Mouse (Mus musculus) neural tube, embryonic 13.5 days (tissue): Measurements from ENCODE around the gene Tmem158. TPM values are rescaled to one million over a fixed set of nuclear protein-coding genes. Genes with fewer than 3 reads are reported as not detected.

Experiments
- ATAC-seq: fragments of 200-750 bp; cut with Nextera tagmentation; 2 replicates; pipeline ENCODE4 v1.8.0; 2017; ENCODE audit warnings: low read depth, mild to moderate bottlenecking, moderate TSS enrichment, moderate library complexity
- H3K27ac ChIP-seq: fragments of 300-500 bp; sonication (generic); replicated peaks from 2 replicates; pipeline ENCODE4 v1.5.1; 2015; ENCODE audit warnings: moderate library complexity, mild to moderate bottlenecking, inconsistent platforms
- H3K27me3 ChIP-seq: fragments of 300-500 bp; sonication (generic); 2 replicates; pipeline ENCODE4 v1.6.1; 2015; ENCODE audit warnings: mild to moderate bottlenecking, inconsistent platforms
- H3K36me3 ChIP-seq: fragments of 300-500 bp; sonication (generic); 2 replicates; pipeline ENCODE4 v1.6.1; 2015; ENCODE audit warnings: mild to moderate bottlenecking, inconsistent platforms
- H3K4me1 ChIP-seq: fragments of 300-500 bp; sonication (generic); replicated peaks from 2 replicates; pipeline ENCODE4 v1.6.1; 2015; ENCODE audit warnings: inconsistent platforms
- H3K4me2 ChIP-seq: fragments of 300-500 bp; sonication (generic); 2 replicates; pipeline ENCODE4 v1.6.1; 2015; ENCODE audit warnings: inconsistent platforms, mild to moderate bottlenecking, moderate library complexity
- H3K4me3 ChIP-seq: fragments of 300-500 bp; sonication (generic); 2 replicates; pipeline ENCODE4 v1.5.1; 2015; ENCODE audit warnings: mild to moderate bottlenecking, inconsistent platforms
- H3K9ac ChIP-seq: fragments of 300-500 bp; sonication (generic); 2 replicates; pipeline ENCODE4 v1.6.1; 2015; ENCODE audit warnings: moderate library complexity, mild to moderate bottlenecking, inconsistent platforms
- H3K9me3 ChIP-seq: fragments of 300-500 bp; sonication (generic); 2 replicates; pipeline ENCODE4 v1.6.1; 2016; ENCODE audit warnings: inconsistent platforms
- WGBS: fragments of 180-500 bp; shearing (Covaris S2); methylation state at CpG from one replicate; pipeline ENCODE4 v1.1.7; 2015; 5-methylcytosine and 5-hydroxymethylcytosine counted together
- polyA plus RNA-seq: library from polyadenylated mRNA; unstranded; fragments of >200 nt; fragmentation: Nextera tagmentation; extraction: Ambion mirVana; gene quantifications from 2 replicates; pipeline ENCODE4 v1.2.1, GENCODE M21; 2015

Gene Tmem158
- 26.5 and 33.5 TPM in 2 replicates for polyA plus RNA-seq

GRCm38 (mm10) chr9:123260611-123261021 is at the start of gene Tmem158:
Gene Tmem158, minus strand, starts transcription at chr9:123260764.
- Histone ChIP-seq H3K9ac (peak within 1 kb of the TSS; percentile 88), H3K9me3 (no peaks in the 10 kb centered on the region), H3K27me3 (peaks cover 42% of the 10 kb centered on the region), H3K36me3 (no peaks in the 10 kb centered on the region), H3K27ac (peak within 1 kb of the TSS; percentile 84), H3K4me3 (peak within 1 kb of the TSS; percentile 71), H3K4me1 (peaks cover 8% of the 10 kb centered on the region), H3K4me2 (peak within 1 kb of the TSS; percentile 83)
- 0% methylated on average over 33 of the region's 40 CpGs for WGBS
- peak; percentile 92 for ATAC-seq

GRCm38 (mm10) chr9:123309685-123310365 is 49.3 kb upstream of the Tmem158 start:
- 82% methylated on average over 2 of the region's 2 CpGs for WGBS
- H3K4me1 ChIP-seq, result no peaks in the 10 kb centered on the region
- H3K27me3 ChIP-seq, result no peaks in the 10 kb centered on the region
- no peak overlapping the region for H3K4me2 ChIP-seq
- no peak for ATAC-seq
- no peaks in the 10 kb centered on the region for H3K9me3 ChIP-seq
- H3K36me3 ChIP-seq, result no peaks in the 10 kb centered on the region
- no peak overlapping the region for H3K9ac ChIP-seq
- no peak overlapping the region for H3K27ac ChIP-seq
- H3K4me3 ChIP-seq, result no peak overlapping the region

GRCm38 (mm10) chr9:123309073-123309472 is 48.5 kb upstream of the Tmem158 start:
- H3K4me2 ChIP-seq, result no peak overlapping the region
- no peak overlapping the region for H3K4me3 ChIP-seq
- H3K36me3 ChIP-seq, result no peaks in the 10 kb centered on the region
- H3K9ac ChIP-seq, result no peak overlapping the region
- H3K27me3 ChIP-seq, result no peaks in the 10 kb centered on the region
- ATAC-seq, result no peak
- no peaks in the 10 kb centered on the region for H3K4me1 ChIP-seq
- H3K9me3 ChIP-seq, result no peaks in the 10 kb centered on the region
- 40% methylated on average over 5 of the region's 5 CpGs for WGBS
- no peak overlapping the region for H3K27ac ChIP-seq

- H3K27ac ChIP-seq, result no peak overlapping the region
- H3K4me3 ChIP-seq, result no peak overlapping the region
- ATAC-seq, result no peak
- H3K4me2 ChIP-seq, result no peak overlapping the region
- no peaks in the 10 kb centered on the region for H3K27me3 ChIP-seq
- WGBS, result 87% methylated on average over 8 of the region's 8 CpGs
- H3K9me3 ChIP-seq, result no peaks in the 10 kb centered on the region
- H3K36me3 ChIP-seq, result no peaks in the 10 kb centered on the region
- no peak overlapping the region for H3K9ac ChIP-seq
- H3K4me1 ChIP-seq, result no peaks in the 10 kb centered on the region
Measured at GRCm38 (mm10) chr9:123304917-123305316, 44.4 kb upstream of the Tmem158 start.

- Histone ChIP-seq H3K4me1 (no peaks in the 10 kb centered on the region), H3K27ac (no peak overlapping the region), H3K36me3 (no peaks in the 10 kb centered on the region), H3K9ac (no peak overlapping the region), H3K4me3 (no peak overlapping the region), H3K9me3 (no peaks in the 10 kb centered on the region), H3K4me2 (no peak overlapping the region), H3K27me3 (no peaks in the 10 kb centered on the region)
- 88% methylated on average over 7 of the region's 7 CpGs for WGBS
- no peak for ATAC-seq
Measured at GRCm38 (mm10) chr9:123303952-123304351, 43.4 kb upstream of the Tmem158 start.

GRCm38 (mm10) chr9:123302759-123303313 is 42.3 kb upstream of the Tmem158 start:
- H3K4me2 ChIP-seq, result no peak overlapping the region
- WGBS, result 92% methylated on average over 2 of the region's 2 CpGs
- no peaks in the 10 kb centered on the region for H3K36me3 ChIP-seq
- no peak for ATAC-seq
- H3K4me3 ChIP-seq, result no peak overlapping the region
- H3K27me3 ChIP-seq, result no peaks in the 10 kb centered on the region
- H3K4me1 ChIP-seq, result no peaks in the 10 kb centered on the region
- no peak overlapping the region for H3K9ac ChIP-seq
- no peak overlapping the region for H3K27ac ChIP-seq
- H3K9me3 ChIP-seq, result no peaks in the 10 kb centered on the region

- 81% methylated on average over 7 of the region's 7 CpGs for WGBS
- Histone ChIP-seq H3K9me3 (no peaks in the 10 kb centered on the region), H3K27ac (no peak overlapping the region), H3K27me3 (no peaks in the 10 kb centered on the region), H3K4me2 (no peak overlapping the region), H3K36me3 (no peaks in the 10 kb centered on the region), H3K9ac (no peak overlapping the region), H3K4me3 (no peak overlapping the region), H3K4me1 (no peaks in the 10 kb centered on the region)
- no peak for ATAC-seq
Measured at GRCm38 (mm10) chr9:123297862-123298261, 37.3 kb upstream of the Tmem158 start.

GRCm38 (mm10) chr9:123296229-123296628 is 35.7 kb upstream of the Tmem158 start:
- no peak for ATAC-seq

GRCm38 (mm10) chr9:123294581-123294980 is 34.0 kb upstream of the Tmem158 start:
- H3K27me3 ChIP-seq, result no peaks in the 10 kb centered on the region
- no peak overlapping the region for H3K9ac ChIP-seq
- no peaks in the 10 kb centered on the region for H3K36me3 ChIP-seq
- 87% methylated on average over 5 of the region's 5 CpGs for WGBS
- no peak overlapping the region for H3K27ac ChIP-seq
- no peaks in the 10 kb centered on the region for H3K9me3 ChIP-seq
- ATAC-seq, result no peak
- H3K4me3 ChIP-seq, result no peak overlapping the region
- H3K4me2 ChIP-seq, result no peak overlapping the region
- H3K4me1 ChIP-seq, result 0 out of 2 replicates have a peak, but pooled peaks cover 4% of the 10 kb centered on the region

More at GRCm38 (mm10) chr9:123296229-123296628, 35.7 kb upstream of the Tmem158 start:
- no peaks in the 10 kb centered on the region for H3K9me3 ChIP-seq
- no peak overlapping the region for H3K4me2 ChIP-seq
- no peak overlapping the region for H3K9ac ChIP-seq
- no peaks in the 10 kb centered on the region for H3K4me1 ChIP-seq
- no peaks in the 10 kb centered on the region for H3K36me3 ChIP-seq
- no peak overlapping the region for H3K27ac ChIP-seq
- no peak overlapping the region for H3K4me3 ChIP-seq
- no peaks in the 10 kb centered on the region for H3K27me3 ChIP-seq

GRCm38 (mm10) chr9:123288378-123288777 is 27.8 kb upstream of the Tmem158 start:
- Histone ChIP-seq H3K4me3 (no peak overlapping the region), H3K4me1 (0 out of 2 replicates have a peak, but pooled peaks cover 4% of the 10 kb centered on the region), H3K9ac (no peak overlapping the region), H3K9me3 (no peaks in the 10 kb centered on the region), H3K27me3 (no peaks in the 10 kb centered on the region), H3K4me2 (no peak overlapping the region), H3K27ac (no peak overlapping the region), H3K36me3 (no peaks in the 10 kb centered on the region)
- 67% methylated on average over 3 of the region's 3 CpGs for WGBS
- ATAC-seq, result no peak

GRCm38 (mm10) chr9:123285623-123286022 is 25.1 kb upstream of the Tmem158 start:
- Histone ChIP-seq H3K9me3 (no peaks in the 10 kb centered on the region), H3K27ac (no peak overlapping the region), H3K27me3 (no peaks in the 10 kb centered on the region), H3K36me3 (no peaks in the 10 kb centered on the region), H3K4me1 (no peaks in the 10 kb centered on the region), H3K9ac (no peak overlapping the region), H3K4me2 (no peak overlapping the region), H3K4me3 (no peak overlapping the region)
- ATAC-seq, result no peak
- WGBS, result 57% methylated on average over 4 of the region's 4 CpGs

GRCm38 (mm10) chr9:123280775-123281174 is 20.2 kb upstream of the Tmem158 start:
- Histone ChIP-seq H3K27ac (no peak overlapping the region), H3K36me3 (no peaks in the 10 kb centered on the region), H3K4me2 (no peak overlapping the region), H3K27me3 (no peaks in the 10 kb centered on the region), H3K9me3 (no peaks in the 10 kb centered on the region), H3K4me3 (no peak overlapping the region), H3K9ac (no peak overlapping the region), H3K4me1 (no peaks in the 10 kb centered on the region)
- ATAC-seq, result no peak

GRCm38 (mm10) chr9:123278003-123278402 is 17.4 kb upstream of the Tmem158 start:
- Histone ChIP-seq H3K4me1 (no peaks in the 10 kb centered on the region), H3K9ac (no peak overlapping the region), H3K27me3 (no peaks in the 10 kb centered on the region), H3K9me3 (no peaks in the 10 kb centered on the region), H3K4me3 (no peak overlapping the region), H3K36me3 (no peaks in the 10 kb centered on the region), H3K4me2 (no peak overlapping the region), H3K27ac (no peak overlapping the region)
- WGBS, result 95% methylated on average over 2 of the region's 2 CpGs
- no peak for ATAC-seq
